Mouse (Mus musculus) kidney, embryonic 16.5 days (tissue): ENCODE results near the gene Xkr7. TPM values are rescaled to one million over a fixed set of nuclear protein-coding genes. Genes with fewer than 3 reads are reported as not detected.

ENCODE experiments used
- ATAC-seq: fragments of 200-750 bp; cut with Nextera tagmentation; 2 replicates; pipeline ENCODE4 v1.8.0; 2017; ENCODE audit warnings: moderate TSS enrichment; ENCODE audit not compliant: low FRiP score, low TSS enrichment
- H3K27ac ChIP-seq: fragments of 300-500 bp; sonication (generic); 2 replicates; pipeline ENCODE4 v1.5.1; 2014; ENCODE audit warnings: low read length
- H3K27me3 ChIP-seq: fragments of 300-500 bp; sonication (generic); 2 replicates; pipeline ENCODE4 v1.6.1; 2014; ENCODE audit warnings: low read length, control low read depth, mixed read lengths; ENCODE audit not compliant: insufficient read depth
- H3K36me3 ChIP-seq: fragments of 300-500 bp; sonication (generic); 2 replicates; pipeline ENCODE4 v1.6.1; 2014; ENCODE audit warnings: low read length, control low read depth, mixed read lengths; ENCODE audit not compliant: insufficient read depth
- H3K4me1 ChIP-seq: fragments of 300-500 bp; sonication (generic); 2 replicates; pipeline ENCODE4 v1.6.1; 2014; ENCODE audit warnings: low read length, control low read depth, mixed read lengths; ENCODE audit not compliant: insufficient read depth
- H3K4me2 ChIP-seq: fragments of 300-500 bp; sonication (generic); replicated peaks from 2 replicates; pipeline ENCODE4 v1.6.1; 2014; ENCODE audit warnings: low read depth, low read length
- H3K4me3 ChIP-seq: fragments of 300-500 bp; sonication (generic); 2 replicates; pipeline ENCODE4 v1.5.1; 2014; ENCODE audit warnings: mild to moderate bottlenecking, low read length
- H3K9ac ChIP-seq: fragments of 300-500 bp; sonication (generic); replicated peaks from 2 replicates; pipeline ENCODE4 v1.6.1; 2014; ENCODE audit warnings: low read length
- H3K9me3 ChIP-seq: fragments of 300-500 bp; sonication (generic); 2 replicates; pipeline ENCODE4 v1.6.1; 2016; ENCODE audit warnings: low read length, control low read depth
- WGBS: fragments of 180-500 bp; shearing (Covaris S2); extraction: QIAGEN DNeasy Blood & Tissue Kit; methylation state at CpG from one replicate; pipeline ENCODE4 v1.1.7; 2014; 5-methylcytosine and 5-hydroxymethylcytosine counted together
- polyA plus RNA-seq: library from polyadenylated mRNA; unstranded; fragments of >200 nt; fragmentation: Nextera tagmentation; extraction: Ambion mirVana; gene quantifications from 2 replicates; pipeline ENCODE4 v1.2.1, GENCODE M21; 2015

Xkr7 gene
- polyA plus RNA-seq, 1 experiment from 2014 or later = not detected

DNA sequence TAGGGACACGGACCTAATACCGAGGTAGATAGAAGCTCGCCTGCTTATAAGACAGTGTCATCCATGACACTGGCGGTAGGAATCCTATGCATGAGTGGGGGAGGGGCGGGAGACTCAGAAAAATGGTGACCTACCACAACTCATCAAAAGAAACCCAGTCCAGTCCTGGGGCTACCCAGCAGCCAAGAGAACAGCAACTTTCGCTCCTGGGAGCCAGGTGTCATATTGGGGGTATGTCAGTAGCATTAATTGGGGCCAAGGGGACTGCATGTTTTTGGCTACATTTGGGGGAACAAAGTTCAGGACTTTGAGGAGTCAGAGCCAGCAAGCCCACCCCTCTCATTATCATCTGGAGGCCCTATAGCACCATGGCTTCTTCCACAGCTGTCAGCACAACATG is 19.4 kb downstream of the Xkr7 start:
- H3K4me3 ChIP-seq = no peak overlapping the region
- H3K36me3 ChIP-seq = no peaks in the 10 kb centered on the region
- WGBS = 82% methylated on average over 6 of the region's 6 CpGs
- H3K27me3 ChIP-seq = peaks cover 20% of the 10 kb centered on the region
- no peak for ATAC-seq
- no peaks in the 10 kb centered on the region for H3K4me1 ChIP-seq
- no peaks in the 10 kb centered on the region for H3K9me3 ChIP-seq
- H3K4me2 ChIP-seq = no peak overlapping the region
- H3K9ac ChIP-seq = no peak overlapping the region
- no peak overlapping the region for H3K27ac ChIP-seq

DNA sequence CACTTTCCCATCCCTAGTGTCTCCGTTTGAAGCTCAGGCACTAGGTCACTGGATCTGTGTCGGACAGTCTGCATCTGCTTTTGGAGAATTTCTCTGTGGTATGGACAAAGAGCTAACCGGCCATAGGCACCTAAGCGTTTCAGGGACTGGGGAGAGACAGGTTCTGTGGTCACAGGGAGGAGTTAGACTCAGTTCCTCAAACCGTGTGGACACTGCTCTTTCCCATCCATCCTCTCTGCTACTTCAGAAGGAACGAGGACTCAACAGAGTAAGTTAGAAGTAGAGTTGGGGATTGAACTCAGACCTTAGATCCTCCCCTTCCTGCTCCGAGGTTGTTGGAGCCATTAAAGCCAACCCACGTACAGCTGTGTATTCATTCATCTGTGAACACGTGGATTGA is 19.9 kb downstream of the Xkr7 start:
- Histone ChIP-seq H3K36me3 (no peaks in the 10 kb centered on the region), H3K27me3 (peaks cover 20% of the 10 kb centered on the region), H3K4me1 (no peaks in the 10 kb centered on the region), H3K27ac (no peak overlapping the region), H3K9me3 (no peaks in the 10 kb centered on the region), H3K9ac (no peak overlapping the region), H3K4me2 (no peak overlapping the region), H3K4me3 (no peak overlapping the region)
- ATAC-seq = no peak
- WGBS = 74% methylated on average over 9 of the region's 9 CpGs

DNA sequence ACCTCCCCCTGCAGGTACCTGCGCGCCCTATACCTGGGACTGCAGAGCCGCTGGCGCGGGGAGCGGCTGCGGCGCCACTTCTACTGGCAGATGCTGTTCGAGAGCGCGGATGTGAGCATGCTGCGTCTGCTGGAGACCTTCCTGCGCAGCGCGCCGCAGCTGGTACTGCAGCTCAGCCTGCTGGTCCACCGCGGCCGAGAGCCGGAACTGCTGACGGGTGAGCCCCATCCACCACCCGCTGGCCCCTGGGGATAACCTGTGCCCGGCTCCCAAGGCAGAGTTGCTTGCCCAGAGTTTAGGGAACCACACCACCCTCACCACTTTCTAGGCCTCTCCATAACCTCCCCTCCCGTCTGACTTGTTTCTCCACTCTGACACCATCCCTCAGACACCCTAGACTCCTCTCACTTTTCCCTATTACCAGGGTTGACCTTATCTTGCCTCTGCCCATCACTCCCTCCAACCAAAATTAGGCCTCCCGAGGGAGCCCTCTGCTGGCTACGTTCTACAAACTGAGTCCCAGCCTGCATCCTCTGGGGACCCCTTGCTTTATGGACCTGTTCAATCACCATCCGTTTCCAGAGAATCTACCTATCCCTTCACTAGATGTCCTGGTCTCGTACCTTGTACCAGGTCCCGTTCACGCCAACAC is 21.2 kb downstream of the Xkr7 start:
- ATAC-seq = no peak
- Histone ChIP-seq H3K4me2 (0 out of 2 replicates have a peak overlapping the region, but pooled peaks have one; percentile 3), H3K36me3 (no peaks in the 10 kb centered on the region), H3K9me3 (no peaks in the 10 kb centered on the region), H3K9ac (no peak overlapping the region), H3K4me1 (no peaks in the 10 kb centered on the region), H3K27me3 (peaks cover 20% of the 10 kb centered on the region), H3K27ac (no peak overlapping the region), H3K4me3 (no peak overlapping the region; the same call in 1 of the 2 replicates)
- WGBS = 7% methylated on average over 30 of the region's 30 CpGs

DNA sequence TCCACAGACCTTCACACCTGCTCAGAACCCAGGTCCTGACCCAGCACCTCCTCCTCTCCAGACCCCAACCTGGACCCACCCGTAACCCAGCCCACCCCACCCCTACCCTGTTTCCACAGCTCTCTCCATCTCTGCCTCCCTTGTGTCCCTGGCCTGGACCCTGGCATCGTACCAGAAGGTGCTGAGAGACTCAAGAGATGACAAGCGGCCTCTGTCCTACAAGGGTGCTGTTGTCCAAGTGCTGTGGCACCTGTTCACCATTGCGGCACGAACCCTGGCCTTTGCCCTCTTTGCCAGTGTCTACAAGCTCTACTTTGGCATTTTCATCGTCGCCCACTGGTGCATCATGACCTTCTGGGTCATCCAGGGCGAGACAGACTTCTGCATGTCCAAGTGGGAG is 22.2 kb downstream of the Xkr7 start:
- 91% methylated on average over 8 of the region's 8 CpGs for WGBS
- ATAC-seq = no peak

DNA sequence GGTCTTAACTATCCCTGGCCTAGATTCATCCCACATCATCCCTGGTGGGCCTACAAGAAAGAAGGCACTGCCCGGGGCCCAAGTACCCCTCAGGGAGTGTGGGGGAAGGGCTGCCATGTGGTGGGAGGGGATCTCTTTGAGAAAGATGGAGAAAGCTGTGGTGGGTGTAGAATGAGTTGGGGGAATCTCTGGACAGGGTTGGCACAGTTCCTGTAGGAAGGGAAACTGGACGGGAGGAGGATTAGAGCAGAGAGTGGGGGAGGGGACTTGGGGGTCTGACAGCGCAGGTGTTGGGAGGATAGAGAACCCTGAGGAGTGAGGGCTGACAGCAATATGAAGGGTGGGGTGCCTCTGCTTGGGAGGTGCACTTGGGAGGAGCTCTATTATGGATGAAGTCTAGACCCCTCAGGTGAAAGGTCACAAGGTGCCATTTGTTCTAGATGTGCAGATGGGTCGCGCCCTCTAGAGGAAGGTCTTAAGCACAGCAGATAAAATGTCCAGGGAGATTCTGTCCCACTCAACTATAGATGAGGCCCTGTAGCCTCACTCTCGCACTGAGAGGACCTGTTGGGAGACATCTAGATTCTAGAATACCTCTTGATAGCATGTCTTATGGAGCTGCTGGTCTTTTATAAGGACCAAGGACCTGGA is 23.7 kb downstream of the Xkr7 start:
- Histone ChIP-seq H3K9ac (no peak overlapping the region), H3K9me3 (no peaks in the 10 kb centered on the region), H3K4me1 (no peaks in the 10 kb centered on the region), H3K27ac (no peak overlapping the region), H3K27me3 (peaks cover 20% of the 10 kb centered on the region), H3K4me3 (no peak overlapping the region), H3K4me2 (no peak overlapping the region), H3K36me3 (no peaks in the 10 kb centered on the region)
- ATAC-seq = no peak
- WGBS = 60% methylated on average over 6 of the region's 6 CpGs

More for the DNA sequence above, 22.2 kb downstream of the Xkr7 start:
- H3K9me3 ChIP-seq = no peaks in the 10 kb centered on the region
- H3K4me1 ChIP-seq = no peaks in the 10 kb centered on the region
- peaks cover 20% of the 10 kb centered on the region for H3K27me3 ChIP-seq
- H3K36me3 ChIP-seq = no peaks in the 10 kb centered on the region
- no peak overlapping the region for H3K27ac ChIP-seq
- no peak overlapping the region for H3K9ac ChIP-seq
- H3K4me3 ChIP-seq = no peak overlapping the region
- H3K4me2 ChIP-seq = no peak overlapping the region

DNA sequence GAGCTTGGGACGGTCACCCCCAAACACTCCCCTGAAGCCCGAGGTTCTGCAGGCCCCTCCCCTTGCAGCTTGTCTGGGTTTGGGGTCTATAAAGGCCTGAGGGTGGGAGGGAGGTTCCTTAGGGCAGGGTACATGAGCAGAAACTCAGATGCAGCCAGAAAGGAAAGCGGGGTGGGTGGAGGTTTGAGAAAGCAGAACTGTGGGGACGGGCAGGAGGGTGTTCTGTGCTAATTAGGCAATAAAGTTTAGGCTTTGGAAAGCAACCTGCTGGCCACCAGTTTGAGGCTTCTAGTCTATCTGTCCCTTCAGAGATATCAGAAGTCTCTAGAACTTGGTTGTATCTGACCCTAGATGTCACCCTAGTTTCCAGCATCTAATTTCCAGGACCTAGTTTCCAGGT is 26.7 kb downstream of the Xkr7 start:
- no peaks in the 10 kb centered on the region for H3K4me1 ChIP-seq
- H3K36me3 ChIP-seq = no peaks in the 10 kb centered on the region
- H3K27me3 ChIP-seq = peaks cover 3% of the 10 kb centered on the region; the same call in 1 of the 2 replicates
- no peak overlapping the region for H3K4me2 ChIP-seq
- no peak overlapping the region for H3K9ac ChIP-seq
- no peaks in the 10 kb centered on the region for H3K9me3 ChIP-seq
- no peak for ATAC-seq
- no peak overlapping the region for H3K4me3 ChIP-seq
- H3K27ac ChIP-seq = no peak overlapping the region
- WGBS = 56% methylated on average over 4 of the region's 4 CpGs

DNA sequence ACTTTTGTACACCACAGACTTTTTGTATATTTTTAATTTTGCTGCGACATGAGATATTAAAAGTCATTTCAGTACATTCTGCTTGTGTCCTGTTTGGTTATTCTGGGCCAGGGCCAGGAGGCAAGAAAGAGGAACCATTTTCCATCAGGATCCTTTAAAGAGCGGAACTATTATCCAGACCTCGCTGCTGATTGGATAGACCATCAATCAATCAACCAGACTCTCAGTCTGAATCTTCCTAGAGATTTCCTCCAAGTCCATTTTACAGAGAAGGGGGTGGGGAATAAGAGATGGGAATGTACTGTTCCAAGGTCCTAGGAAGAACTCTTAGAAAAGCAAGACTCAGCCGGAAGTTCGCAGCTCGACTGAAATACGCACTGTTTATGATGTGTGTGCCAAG is 28.6 kb downstream of the Xkr7 start:
- Histone ChIP-seq H3K4me1 (no peaks in the 10 kb centered on the region), H3K9me3 (no peaks in the 10 kb centered on the region), H3K4me2 (no peak overlapping the region), H3K36me3 (no peaks in the 10 kb centered on the region), H3K4me3 (no peak overlapping the region), H3K9ac (no peak overlapping the region), H3K27me3 (no peaks in the 10 kb centered on the region), H3K27ac (no peak overlapping the region)
- WGBS = 75% methylated on average over 7 of the region's 7 CpGs
- no peak for ATAC-seq

DNA sequence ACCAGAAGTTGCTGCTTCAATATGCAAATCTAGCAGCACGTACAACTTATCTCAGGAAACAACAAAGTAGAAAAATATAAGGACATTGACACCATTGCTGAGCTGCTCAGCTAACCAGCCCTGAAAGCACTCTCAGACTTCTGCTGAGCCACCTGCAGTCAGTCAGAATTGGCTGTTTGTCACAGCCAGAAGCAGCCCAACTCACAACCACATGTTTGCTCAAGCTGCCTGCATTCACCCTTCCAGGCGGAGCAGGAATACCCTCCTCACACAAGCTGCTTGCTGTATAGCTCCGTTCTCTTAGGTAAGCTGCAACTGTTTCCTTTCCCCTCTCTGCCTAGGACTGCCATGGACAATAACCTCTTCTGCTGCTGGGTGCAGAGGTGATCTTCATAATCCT is 31.7 kb downstream of the Xkr7 start:
- H3K9me3 ChIP-seq = no peaks in the 10 kb centered on the region
- no peaks in the 10 kb centered on the region for H3K4me1 ChIP-seq
- peaks cover 9% of the 10 kb centered on the region for H3K27me3 ChIP-seq
- no peak overlapping the region for H3K4me3 ChIP-seq
- H3K9ac ChIP-seq = no peak overlapping the region
- no peaks in the 10 kb centered on the region for H3K36me3 ChIP-seq
- no peak for ATAC-seq
- no peak overlapping the region for H3K27ac ChIP-seq
- H3K4me2 ChIP-seq = no peak overlapping the region
- WGBS = 52% methylated on average over 3 of the region's 3 CpGs

DNA sequence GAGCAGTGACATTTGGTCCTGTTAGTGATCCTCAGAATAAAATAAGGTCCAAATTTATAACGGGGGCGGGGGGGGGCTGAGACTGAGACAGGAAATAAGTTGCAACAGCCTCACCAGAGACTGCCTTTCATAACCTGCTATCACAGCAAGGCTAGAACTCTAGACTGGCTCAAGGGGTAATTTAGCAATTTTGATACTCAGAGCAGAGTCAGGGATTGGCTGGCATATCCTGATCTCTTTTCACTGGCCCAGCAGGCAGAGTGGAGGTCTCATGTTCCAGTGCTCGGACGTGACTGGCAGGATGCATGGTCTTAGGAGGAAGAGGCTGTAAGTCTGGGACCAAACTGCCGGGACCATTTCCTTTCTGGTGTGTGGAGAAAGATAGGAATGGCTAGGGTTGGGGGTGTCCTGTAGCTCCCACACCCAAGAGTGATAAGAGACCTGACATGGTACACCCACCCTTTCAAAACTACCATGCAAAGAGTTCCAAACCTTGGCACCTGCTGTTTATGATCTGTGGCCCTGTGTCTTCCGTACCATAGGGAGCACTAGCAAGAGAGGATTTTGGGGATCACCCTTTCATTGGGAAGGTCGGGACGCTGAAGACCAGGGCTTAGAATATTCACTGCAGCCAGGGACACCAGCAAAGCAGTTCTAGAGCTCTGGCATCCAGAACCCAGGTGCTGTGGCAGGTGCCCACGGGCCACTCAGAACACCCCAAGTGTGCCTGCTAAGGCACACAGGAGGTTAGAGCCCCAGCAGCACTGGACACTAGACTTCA is 32.7 kb downstream of the Xkr7 start:
- Histone ChIP-seq H3K4me3 (no peak overlapping the region), H3K9ac (no peak overlapping the region), H3K36me3 (no peaks in the 10 kb centered on the region), H3K4me2 (no peak overlapping the region), H3K9me3 (no peaks in the 10 kb centered on the region), H3K4me1 (no peaks in the 10 kb centered on the region), H3K27ac (no peak overlapping the region), H3K27me3 (peaks cover 16% of the 10 kb centered on the region)
- no peak for ATAC-seq
- 60% methylated on average over 9 of the region's 9 CpGs for WGBS
